Mouse (Mus musculus) heart, adult 2 months (tissue): ENCODE data around the gene Hrasls5.

Source experiments
- CTCF ChIP-seq: fragments of 200-600 bp; IDR thresholded peaks from 2 replicates; pipeline ENCODE4 v1.8.1; 2022; ENCODE audit warnings: antibody characterized with exemption, mild to moderate bottlenecking, moderate library complexity
- EP300 ChIP-seq: fragments of 200-500 bp; IDR thresholded peaks from 2 replicates; pipeline ENCODE4 v1.6.1; 2011; ENCODE audit warnings: low read depth, low read length, control low read depth; ENCODE audit not compliant: insufficient read depth
- POLR2A ChIP-seq: fragments of 200-500 bp; IDR thresholded peaks from 2 replicates; pipeline ENCODE4 v1.6.1; 2011; ENCODE audit warnings: mild to moderate bottlenecking, low read depth, low read length, control low read depth; ENCODE audit not compliant: insufficient read depth

GRCm38 (mm10) chr19:7562601-7563129 lies 49.7 kb upstream of the Hrasls5 start:
- no peak for TF ChIP-seq POLR2A
- no peak for TF ChIP-seq CTCF
- no peak for TF ChIP-seq EP300
